Mouse (Mus musculus) common myeloid progenitor, adult 5-6 weeks (primary cell): ENCODE results near the gene Nt5dc3. TPM values are rescaled to one million over a fixed set of nuclear protein-coding genes. Genes with fewer than 3 reads are reported as not detected.

Experiments
- ATAC-seq: replicated peaks from 2 replicates; pipeline ENCODE4 v1.8.0; 2016; ENCODE audit warnings: low read depth, mild to moderate bottlenecking, moderate TSS enrichment, inconsistent platforms; ENCODE audit not compliant: poor library complexity, severe bottlenecking
- total RNA-seq: library from RNA; stranded (forward); fragments of 200-1000, 187-1606 nt; gene quantifications from 2 replicates; pipeline ENCODE4 v1.2.3, GENCODE M21; 2017

The Nt5dc3 gene
- total RNA-seq, 1 experiment from 2014 or later: 22.9 TPM

- no peak for ATAC-seq
Measured at GRCm38 (mm10) chr10:86860396-86860795, 81.6 kb downstream of the Nt5dc3 start.

- no peak for ATAC-seq
Measured at GRCm38 (mm10) chr10:86862496-86862895, 83.7 kb downstream of the Nt5dc3 start.

- ATAC-seq: 0 out of 2 replicates have a peak, but pooled peaks have one; percentile 18
Measured at GRCm38 (mm10) chr10:86863429-86863828, 84.6 kb downstream of the Nt5dc3 start.

- ATAC-seq: no peak
Measured at GRCm38 (mm10) chr10:86872121-86872520, 93.3 kb downstream of the Nt5dc3 start.

- no peak for ATAC-seq
Measured at GRCm38 (mm10) chr10:86872591-86872990, 93.8 kb downstream of the Nt5dc3 start.

- no peak for ATAC-seq
Measured at GRCm38 (mm10) chr10:86878721-86879120, 99.9 kb downstream of the Nt5dc3 start.

GRCm38 (mm10) chr10:86880071-86880806, 101.4 kb downstream of the Nt5dc3 start:
- no peak for ATAC-seq

- ATAC-seq: no peak
Measured at GRCm38 (mm10) chr10:86881448-86881847, 102.6 kb downstream of the Nt5dc3 start.

- ATAC-seq: no peak
Measured at GRCm38 (mm10) chr10:86886434-86886833, 107.6 kb downstream of the Nt5dc3 start.

Other genes starting within 250 kb of the Nt5dc3 start
- gene Hsp90b1, start 73.5 kb upstream of the Nt5dc3 start, total RNA-seq: 724 and 732 TPM in 2 replicates
- 1.1 and 2.8 TPM in 2 replicates for gene Ttc41, start 73.2 kb upstream of the Nt5dc3 start, total RNA-seq
- not detected in 2 replicates for gene Gm49358, start 15.0 kb upstream of the Nt5dc3 start, total RNA-seq
- not detected in 2 replicates for gene Stab2, start 229.0 kb downstream of the Nt5dc3 start, total RNA-seq